Mouse (Mus musculus): ENCODE data around the gene Olfr1260.

Gene Olfr1260

GRCm38 (mm10) chr2:89974184-89974583 is at the start of gene Olfr1260:
Olfr1260 (plus strand) TSS chr2:89974340.
- no peak for DNase-seq

GRCm38 (mm10) chr2:89927009-89927408 is 47.1 kb upstream of the Olfr1260 start, which contains the start of gene Olfr1258:
Olfr1258 (plus strand) TSS chr2:89927309.
- no peak for DNase-seq

DNA sequence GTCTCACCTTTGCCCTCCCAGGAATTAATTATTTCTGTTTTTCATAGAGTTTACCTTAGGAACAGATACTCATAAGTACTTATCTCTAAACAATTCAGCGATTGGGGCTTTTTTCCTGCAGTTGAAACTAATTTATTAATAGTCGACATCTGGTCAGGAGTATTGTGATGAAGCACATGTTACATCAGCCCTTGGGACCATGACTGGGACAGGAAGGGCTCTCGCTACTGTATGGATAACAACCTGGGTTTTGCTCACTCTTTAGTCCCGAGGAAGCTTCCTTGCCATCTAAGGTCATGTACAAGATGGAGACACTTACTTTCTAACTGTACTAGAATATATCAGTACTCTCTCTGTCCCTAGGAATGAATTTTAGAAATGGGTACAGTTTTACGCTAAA is 25.6 kb upstream of the Olfr1260 start, which contains the start of gene Olfr1259:
Gene Olfr1259, minus strand, starts transcription at position 101 of the 400 bp plus-strand sequence.
- no peak for DNase-seq

GRCm38 (mm10) chr2:89977709-89978108 is 3.6 kb downstream of the Olfr1260 start:
- DNase-seq: no peak

GRCm38 (mm10) chr2:89990921-89991320 is 16.8 kb downstream of the Olfr1260 start, which contains the start of gene Olfr1261:
Olfr1261 (plus strand) TSS chr2:89991221.
- no peak for DNase-seq

DNA sequence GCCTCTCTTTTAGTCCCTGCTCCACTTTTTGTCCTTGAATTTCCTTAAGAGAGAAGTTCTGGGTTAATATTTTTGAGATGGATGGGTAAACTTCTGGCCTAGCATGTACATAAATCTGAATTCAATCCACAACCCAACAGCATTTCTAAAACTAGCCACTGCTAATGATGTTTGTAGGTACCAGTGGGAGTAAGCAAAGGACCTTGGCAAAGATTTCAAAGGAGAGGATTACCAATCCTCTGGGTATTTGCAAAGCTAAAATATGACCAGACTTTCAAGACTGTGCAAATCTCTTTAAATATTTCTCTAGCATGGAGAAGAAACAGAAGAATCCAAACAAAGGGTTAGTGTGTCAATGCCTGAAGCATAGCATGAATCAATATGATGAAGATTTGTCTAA is 25.7 kb downstream of the Olfr1260 start, which contains the start of gene Olfr1262:
Gene Olfr1262, plus strand, starts transcription at position 301 of the 400 bp plus-strand sequence.
- no peak for DNase-seq

DNA sequence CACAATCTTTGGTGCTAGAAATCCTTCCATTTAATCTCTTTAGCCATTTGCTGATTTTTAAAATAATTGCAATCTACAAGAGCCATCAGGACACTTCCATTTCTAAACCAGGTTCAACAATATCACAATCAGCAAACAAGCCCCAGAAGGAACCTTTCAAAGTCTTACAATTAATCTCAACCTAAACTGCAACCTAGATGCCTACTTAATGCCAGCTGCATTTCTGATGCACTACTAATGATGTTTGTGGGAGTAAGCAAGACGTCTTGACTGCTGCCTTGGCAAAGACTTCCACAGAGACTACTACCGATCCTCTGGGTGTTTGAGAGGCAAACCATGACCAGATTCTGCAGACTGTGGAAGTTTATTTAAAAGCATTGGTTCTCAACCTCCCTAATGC is 37.7 kb downstream of the Olfr1260 start, which contains the start of gene Olfr1263:
Gene Olfr1263, plus strand, starts transcription at position 301 of the 400 bp plus-strand sequence.
- no peak for DNase-seq

DNA sequence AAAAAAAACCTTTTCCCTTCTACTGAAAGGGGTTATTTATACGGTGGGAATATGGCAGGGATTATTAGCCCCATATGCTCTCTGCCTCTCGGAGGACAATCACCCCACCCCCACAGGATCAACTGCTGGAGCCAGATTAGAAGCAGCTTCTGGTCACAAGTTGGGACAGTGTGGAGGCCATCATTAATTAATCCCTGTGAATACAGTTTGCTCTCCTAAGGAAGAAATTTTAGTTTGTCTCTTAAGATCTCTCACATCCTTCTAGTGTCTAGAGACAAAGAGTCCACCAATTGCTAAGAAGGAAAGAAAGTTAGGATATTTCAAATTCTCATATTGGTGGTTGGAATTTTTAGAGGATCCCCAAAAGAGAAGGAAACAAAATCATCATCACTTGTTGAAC is 51.3 kb downstream of the Olfr1260 start, which contains the start of gene Olfr1264:
Gene Olfr1264, minus strand, starts transcription at position 101 of the 400 bp plus-strand sequence.
- no peak for DNase-seq

Measured in spleen, adult 18-20 months (tissue).